Mouse (Mus musculus) heart, postnatal 10 days (tissue): ENCODE results near the gene BC025920. TPM values are rescaled to one million over a fixed set of nuclear protein-coding genes. Genes with fewer than 3 reads are reported as not detected.
A peak's percentile ranks its signal among the peaks of the same experiment; 100 is the strongest.
"Not testable (repeated sequence)": the region's sequence is repeated elsewhere in the genome, so short reads cannot be mapped to it uniquely, and the experiment has no call there.

Experiments
- DNase-seq, 2 experiments: peaks; one replicate each; pipeline ENCODE4 v3.0.0; 2021
- intact Hi-C: fragments of 180-260 bp; cut with DNase I; formaldehyde crosslinking; loops from one replicate; pipeline ENCODE4 v1.15.1; 2025
- total RNA-seq, 2 experiments: library from RNA; stranded (reverse); gene quantifications; 2 replicates each; pipeline ENCODE4 v1.2.3; 2021

Gene BC025920
- total RNA-seq, 2 experiments from 2014 or later: 1.3 to 1.4 TPM

DNA sequence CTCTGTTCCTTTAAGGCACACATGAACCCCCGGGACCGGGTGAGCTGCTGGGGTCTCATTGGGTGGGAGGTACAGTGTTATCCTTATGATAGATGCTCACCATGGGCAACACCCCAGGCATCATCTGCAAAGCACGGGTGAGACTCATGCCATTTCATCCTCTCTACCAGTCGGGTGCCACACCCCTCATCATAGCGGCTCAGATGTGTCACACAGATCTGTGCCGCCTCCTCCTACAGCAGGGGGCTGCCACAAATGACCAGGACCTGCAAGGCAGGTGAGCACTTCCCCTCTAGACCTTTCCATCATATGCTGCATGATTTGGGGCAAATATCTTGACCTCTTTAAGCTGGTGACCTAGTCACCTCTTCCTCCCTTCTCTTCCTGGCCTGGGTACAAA is 32.0 kb downstream of the BC025920 start:
- intact Hi-C loops: no loop called here
- DNase-seq: no peak

DNA sequence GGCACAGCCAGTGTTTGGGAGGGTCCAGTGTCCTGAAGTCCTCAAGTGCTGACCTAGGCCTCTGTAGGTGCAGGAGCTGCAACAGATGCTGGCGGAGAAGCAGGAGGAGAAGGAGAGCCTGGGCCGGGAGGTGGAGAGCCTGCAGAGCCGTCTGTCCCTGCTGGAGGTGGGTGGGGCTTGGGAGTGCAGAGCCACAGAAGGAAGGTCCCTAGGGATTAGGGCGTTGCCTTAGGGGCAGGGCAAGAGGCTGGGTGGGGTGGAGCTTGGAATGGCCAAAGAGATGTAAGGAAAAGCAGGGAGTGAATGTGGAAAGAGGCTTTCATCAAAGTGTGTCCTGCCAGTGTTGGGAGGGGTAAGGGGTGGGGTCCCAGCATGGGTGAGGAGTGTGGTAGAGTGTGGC is 34.8 kb downstream of the BC025920 start:
- intact Hi-C loops: not testable (repeated sequence)

DNA sequence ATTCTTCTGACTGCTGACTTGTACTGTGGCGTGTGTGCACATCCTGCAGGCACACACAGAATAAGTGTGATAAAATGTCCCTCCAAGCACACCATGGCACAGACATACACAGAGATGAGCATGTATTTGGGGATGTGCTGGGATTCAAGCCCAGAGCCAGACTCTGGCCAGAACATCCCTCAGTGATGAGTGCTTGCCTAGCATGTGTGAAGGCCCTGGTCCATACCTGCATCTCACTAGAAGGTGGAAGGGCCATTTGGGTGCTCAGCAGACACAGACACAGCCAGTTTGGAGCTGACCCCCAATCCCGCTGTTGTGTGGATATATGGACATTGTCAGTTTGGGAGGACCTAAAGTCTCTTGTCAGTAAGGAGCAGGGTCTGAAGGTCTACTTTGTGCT is 35.5 kb downstream of the BC025920 start:
- no peak for DNase-seq
- intact Hi-C loops: no loop called here

More for the DNA sequence above, 34.8 kb downstream of the BC025920 start:
- DNase-seq: not testable (repeated sequence)

DNA sequence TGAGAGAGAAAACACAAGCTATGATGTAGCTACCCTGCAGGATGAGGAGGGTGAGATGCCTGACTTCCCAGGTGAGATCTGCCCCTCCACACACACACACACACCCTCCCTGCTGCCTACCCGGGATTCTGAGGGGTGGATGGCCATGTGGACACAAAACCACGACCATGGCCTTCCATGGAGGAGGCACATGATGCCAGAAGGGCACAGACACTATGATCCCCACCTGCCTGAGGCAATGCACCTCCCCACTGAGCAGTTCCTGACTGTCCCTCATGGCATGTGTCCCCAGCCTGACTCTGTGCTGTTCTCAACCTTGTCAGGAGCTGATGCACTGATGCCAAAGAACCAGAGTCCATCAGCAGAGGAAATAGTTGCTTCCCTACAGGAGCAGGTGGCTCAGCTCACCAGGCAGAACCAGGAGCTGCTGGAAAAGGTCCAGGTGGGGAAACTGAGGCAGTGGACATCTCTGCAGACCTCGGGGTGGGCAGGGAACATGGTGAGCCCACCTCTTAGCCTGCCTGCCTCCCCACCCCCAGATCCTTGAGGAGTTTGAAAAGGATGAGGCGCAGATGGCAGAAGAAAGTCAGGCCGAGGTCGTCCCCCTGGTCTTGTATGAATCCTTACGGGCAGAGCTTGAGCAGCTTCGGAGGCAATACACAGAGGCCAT is 36.0 kb downstream of the BC025920 start:
- DNase-seq: no peak
- intact Hi-C loops: no loop called here

DNA sequence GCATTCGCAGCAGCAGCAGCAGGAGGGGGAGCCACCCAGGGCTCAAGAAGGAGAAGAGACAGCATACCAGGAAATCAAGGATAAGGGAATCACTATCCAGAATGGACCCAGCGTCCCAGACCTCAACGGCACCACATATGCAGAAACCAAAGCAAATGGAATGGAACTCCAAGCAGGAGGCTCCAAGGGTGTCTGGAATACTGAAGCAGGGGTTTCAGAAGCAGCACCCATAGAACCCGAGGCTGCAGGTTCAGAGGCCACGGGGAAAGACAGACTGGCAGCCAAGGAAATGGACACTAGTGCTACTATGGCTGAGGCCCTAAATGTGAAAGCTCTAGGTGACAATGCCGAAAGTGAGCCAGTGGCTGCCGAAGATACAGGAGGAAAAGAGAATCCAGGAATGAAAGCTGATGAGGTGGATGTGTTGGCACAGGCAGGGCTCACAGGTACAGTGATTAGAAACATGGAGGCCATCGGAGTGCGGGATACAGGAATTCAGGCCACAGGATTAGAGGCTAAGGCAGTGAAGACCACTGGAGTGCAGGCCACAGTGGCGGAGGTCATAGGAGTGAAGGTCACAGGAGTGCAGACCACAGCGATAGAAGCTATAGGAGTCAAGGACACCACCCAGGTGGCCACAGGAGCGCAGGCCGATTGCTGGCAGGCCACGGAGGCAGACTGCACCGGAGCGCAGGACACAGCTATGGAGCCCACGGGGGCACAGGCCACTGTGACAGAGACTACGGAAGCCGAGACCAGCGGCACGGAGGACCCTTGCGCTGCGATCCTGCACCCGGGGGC is 36.8 kb downstream of the BC025920 start:
- no peak for DNase-seq
- intact Hi-C loops: no loop called here

DNA sequence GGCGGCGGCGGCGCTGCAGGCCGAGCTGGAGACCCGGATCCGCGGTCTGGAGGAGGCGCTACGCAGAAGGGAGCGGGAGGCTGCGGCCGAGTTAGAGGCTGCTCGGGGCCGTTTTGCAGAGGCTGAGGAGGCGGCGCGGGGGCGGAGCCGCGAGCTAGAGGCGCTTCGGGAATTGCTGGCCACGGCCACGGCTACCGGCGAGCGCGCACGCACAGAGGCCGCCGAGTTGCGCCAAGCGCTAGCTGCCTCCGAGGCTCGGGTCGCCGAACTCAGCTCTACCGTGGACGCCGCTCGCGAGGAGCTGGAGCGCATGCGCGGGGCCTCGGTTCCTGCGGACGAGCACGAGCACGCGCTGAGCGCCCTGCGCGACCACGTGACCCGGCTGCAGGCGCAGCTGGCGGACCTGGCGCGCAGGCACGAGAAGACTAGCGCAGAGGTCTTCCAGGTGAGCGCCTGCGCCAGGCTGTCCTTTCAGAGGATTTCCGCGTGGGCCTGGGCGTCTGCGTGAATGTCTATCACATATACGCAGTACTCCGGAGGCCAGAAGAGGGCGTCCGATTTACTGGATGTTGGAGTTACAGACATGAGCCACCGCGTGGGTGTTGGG is 37.5 kb downstream of the BC025920 start:
- DNase-seq: peak; percentile 96 to 97
- intact Hi-C loops: no loop called here

DNA sequence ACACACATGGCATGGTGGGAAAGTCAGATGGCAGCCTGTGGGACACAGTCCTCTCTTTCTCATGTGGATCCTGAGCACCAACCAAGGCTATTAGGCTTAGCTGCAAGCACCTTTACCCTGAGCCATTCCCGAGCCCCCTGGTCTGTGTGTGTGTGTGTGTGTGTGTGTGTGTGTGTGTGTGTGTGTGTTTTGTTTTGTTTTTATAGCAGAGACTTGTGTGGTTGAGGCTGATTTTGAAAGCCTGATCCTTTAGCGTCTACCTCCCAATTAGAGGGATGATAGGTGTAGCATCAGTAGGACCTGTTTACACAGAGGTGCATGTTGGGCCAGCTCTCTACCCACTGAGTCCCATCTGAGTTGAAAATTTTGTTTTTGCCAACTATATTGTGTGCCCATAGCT is 38.1 kb downstream of the BC025920 start:
- intact Hi-C loops: no loop called here

DNA sequence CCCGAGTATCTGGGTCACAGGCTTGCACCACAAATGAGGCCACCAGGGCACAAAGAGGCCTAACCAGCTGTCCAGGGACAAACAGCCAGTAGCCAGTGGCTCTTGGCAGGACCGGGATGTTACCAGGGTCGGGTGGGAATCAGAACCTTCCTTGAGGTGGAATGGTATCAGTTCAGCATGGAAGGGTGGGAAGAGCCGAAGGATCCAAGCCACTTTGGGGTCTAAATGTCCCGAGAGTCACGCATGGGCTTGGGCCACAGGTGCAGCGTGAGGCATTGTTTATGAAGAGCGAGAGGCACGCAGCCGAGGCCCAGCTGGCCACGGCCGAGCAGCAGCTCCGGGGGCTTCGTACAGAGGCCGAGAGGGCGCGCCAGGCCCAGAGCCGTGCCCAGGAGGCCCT is 38.6 kb downstream of the BC025920 start:
- no peak for DNase-seq
- intact Hi-C loops: loop anchor here (5.0 kb wide), 1 partner anchor 523 kb away; no protein-coding TSS in a partner anchor

More for the DNA sequence above, 38.1 kb downstream of the BC025920 start:
- DNase-seq: no peak

DNA sequence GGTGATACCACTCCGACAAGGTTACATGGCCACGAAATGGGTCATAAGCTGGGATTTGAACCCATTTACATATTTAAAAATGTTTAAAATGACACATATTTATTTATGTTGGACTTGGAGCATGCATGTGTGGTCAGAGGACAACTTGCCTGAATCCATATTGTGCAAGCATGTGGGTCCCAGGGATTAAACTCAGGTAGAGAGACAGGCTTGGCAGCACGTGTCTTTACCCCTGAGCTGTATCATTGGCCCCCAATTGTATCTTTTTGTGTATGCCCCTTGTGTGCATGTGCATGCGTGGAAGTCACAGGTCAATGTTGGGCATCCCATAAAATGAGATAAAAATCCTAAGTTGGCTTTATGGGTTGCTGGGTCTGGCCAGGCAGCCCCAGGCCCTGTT is 39.3 kb downstream of the BC025920 start:
- intact Hi-C loops: loop anchor here (5.0 kb wide), 1 partner anchor 522 kb away; no protein-coding TSS in a partner anchor
- no peak for DNase-seq

DNA sequence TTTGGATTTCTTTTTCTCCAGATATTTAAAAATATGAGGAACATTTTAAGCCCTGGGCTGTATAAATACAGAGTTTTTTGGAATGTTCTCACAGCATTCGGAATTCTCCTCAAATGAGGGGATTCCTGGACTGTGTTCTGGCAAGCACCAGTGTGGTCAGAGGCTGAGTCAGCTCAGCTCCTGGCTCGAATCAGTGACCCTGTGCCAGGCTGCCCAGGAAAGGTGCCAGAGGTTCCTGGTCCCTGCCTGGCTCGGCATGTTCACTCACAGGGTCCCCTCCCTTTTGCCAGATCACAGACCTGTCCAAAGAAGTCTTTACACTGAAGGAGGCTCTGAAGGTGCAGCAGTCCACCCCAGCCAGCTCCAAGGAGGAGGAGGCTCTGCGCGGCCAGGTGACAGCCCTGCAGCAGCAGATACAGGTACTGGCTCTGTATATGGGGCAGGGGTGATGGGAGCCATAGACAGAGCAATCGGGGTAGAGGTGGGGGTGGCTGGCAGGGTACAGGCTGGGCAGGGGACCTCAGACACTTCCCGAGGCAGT is 40.0 kb downstream of the BC025920 start:
- intact Hi-C loops: loop anchor here (5.0 kb wide), 1 partner anchor 521 kb away; no protein-coding TSS in a partner anchor
- no peak for DNase-seq

DNA sequence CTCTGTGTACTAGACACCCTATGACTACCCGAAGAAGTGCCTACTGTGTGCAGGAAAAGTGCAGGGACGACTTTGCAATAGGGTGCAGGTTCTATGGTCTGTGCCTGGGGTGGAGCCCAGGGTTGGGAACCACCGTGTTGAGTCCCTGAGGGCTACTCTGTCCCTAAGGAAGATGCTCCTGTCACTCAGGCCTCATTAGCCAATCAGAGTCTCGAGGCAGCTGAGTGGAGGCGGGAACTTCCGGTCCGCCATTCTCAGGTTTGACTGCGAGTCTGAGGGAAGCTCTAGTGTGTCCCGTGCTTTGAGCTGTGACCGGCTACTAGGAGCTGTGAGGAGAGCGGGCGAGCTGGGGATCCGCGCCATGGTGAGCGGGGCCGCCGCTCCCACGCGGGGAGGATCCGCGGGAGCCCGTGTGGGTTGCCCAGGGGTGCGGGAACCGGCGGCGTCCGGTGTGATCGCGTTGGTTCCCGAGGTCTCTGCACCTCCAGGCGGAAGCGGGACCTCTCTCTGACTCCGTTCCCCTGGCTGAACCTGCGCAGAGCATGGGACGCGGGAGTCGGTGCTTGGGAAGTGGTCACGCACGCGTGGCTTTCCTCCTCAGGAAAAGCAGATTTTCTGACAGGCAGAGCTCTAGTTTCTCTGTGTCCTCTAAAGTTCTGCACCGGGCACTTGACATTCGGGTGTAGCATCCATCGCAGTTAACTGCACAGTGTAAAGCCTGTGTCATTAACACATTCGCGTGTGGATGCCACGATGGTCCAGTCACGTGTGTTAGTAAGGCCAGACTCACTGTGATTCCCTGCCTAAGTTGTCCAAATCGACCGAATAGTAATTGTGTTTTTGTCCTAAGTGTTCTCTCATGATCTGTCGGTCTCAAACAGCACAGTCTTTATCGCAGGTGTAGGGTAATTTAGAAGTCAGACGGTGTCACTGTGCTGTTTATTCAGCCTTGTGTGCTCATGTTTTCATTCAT is 43.0 kb downstream of the BC025920 start, which contains the start of gene Gm10778:
Gene Gm10778, plus strand, starts transcription at position 257 of the 973 bp plus-strand sequence.
- intact Hi-C loops: loop anchor here (5.0 kb wide), 1 partner anchor 518 kb away; no protein-coding TSS in a partner anchor
- DNase-seq: peak; percentile 91 to 94

DNA sequence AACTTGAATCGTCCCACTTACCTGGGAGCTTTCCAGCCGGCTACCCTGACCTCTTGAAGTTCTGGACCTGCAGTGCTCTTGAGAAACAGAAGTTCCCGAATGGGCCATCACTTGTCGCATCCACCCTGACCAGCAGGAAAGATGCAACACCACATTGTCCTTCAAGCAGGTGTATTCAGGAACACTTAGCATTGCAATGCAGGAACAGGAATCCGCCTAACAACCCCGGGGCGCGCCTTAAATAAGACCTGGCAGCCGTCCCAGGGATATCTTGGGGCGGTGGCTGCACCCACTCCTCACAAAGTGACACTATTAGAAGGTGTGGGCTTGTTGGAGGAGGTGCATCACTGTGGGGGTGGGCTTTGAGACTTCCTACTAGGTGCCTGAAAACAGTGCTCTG is 49.1 kb downstream of the BC025920 start:
- intact Hi-C loops: no loop called here
- no peak for DNase-seq

DNA sequence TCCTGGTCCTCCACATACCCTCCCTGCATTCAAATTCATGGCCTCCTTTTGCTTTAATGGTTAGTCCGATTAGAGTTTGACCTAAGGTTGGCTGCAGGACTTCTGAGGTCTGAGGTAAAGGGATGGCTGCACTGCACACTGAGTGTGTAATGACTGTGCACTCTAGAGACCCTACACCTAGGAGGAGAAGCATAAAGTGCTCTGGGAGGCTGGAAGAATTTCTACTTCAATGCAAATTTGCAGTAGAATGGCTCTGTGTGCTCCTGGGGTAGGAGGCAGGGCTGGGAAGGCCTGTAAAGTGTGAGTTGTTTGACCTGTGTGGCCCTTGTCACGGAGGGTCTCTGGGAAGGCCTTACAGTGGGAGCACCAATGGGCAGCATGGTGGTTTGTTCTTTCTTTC is 50.1 kb downstream of the BC025920 start:
- DNase-seq: no peak
- intact Hi-C loops: no loop called here

Other genes starting within 250 kb of the BC025920 start
- 10 to 100 TPM; 11.6 to 14.4 TPM for gene Mfsd12, start 248.8 kb upstream of the BC025920 start, total RNA-seq
- gene 4930404N11Rik, start 240.5 kb upstream of the BC025920 start, total RNA-seq: 1 to 10 TPM in 1 of 2 experiments, under 1 TPM in 1; 0.42 to 1.1 TPM
- gene Fzr1, start 227.8 kb upstream of the BC025920 start, total RNA-seq: 10 to 100 TPM; 39.7 to 41.2 TPM
- 10 to 100 TPM; 53.2 to 57.5 TPM for gene Dohh, start 221.8 kb upstream of the BC025920 start, total RNA-seq
- gene Gm48551, start 221.8 kb upstream of the BC025920 start, total RNA-seq: under 1 TPM; 0.74 to 0.87 TPM
- gene Gm48552, start 217.3 kb upstream of the BC025920 start, total RNA-seq: under 1 TPM; 0.77 to 0.98 TPM
- gene Smim24, start 213.2 kb upstream of the BC025920 start, total RNA-seq: 1 to 10 TPM; 1.3 to 2.2 TPM
- gene Nfic, start 150.6 kb upstream of the BC025920 start, total RNA-seq: 100 to 1,000 TPM; 139 to 163 TPM
- gene Celf5, start 123.6 kb upstream of the BC025920 start, total RNA-seq: under 1 TPM; 0.32 to 0.48 TPM
- gene Ncln, start 109.9 kb upstream of the BC025920 start, total RNA-seq: 10 to 100 TPM; 64.0 to 65.0 TPM
- gene S1pr4, start 106.1 kb upstream of the BC025920 start, total RNA-seq: under 1 TPM; 0.86 to 0.87 TPM
- under 1 TPM; 0.60 to 0.74 TPM for gene Gna15, start 82.0 kb upstream of the BC025920 start, total RNA-seq
- 10 to 100 TPM; 59.2 to 60.6 TPM for gene Gna11, start 61.1 kb upstream of the BC025920 start, total RNA-seq
- 100 to 1,000 TPM; 867 to 890 TPM for gene Aes, start 46.8 kb upstream of the BC025920 start, total RNA-seq
- gene Tle2, start 31.7 kb upstream of the BC025920 start, total RNA-seq: 10 to 100 TPM in 1 of 2 experiments, 1 to 10 TPM in 1; 8.1 to 11.2 TPM
- 10 to 100 TPM; 10.2 to 11.1 TPM for gene Tle6, start 5.2 kb upstream of the BC025920 start, total RNA-seq
- 10 to 100 TPM; 12.8 to 14.2 TPM for gene Sirt6, start 21.5 kb downstream of the BC025920 start, total RNA-seq
- gene Ankrd24, start 22.3 kb downstream of the BC025920 start, total RNA-seq: 10 to 100 TPM; 13.9 to 16.6 TPM
- 1 to 10 TPM; 2.7 to 2.9 TPM for gene Gm10778, start 42.8 kb downstream of the BC025920 start, total RNA-seq
- 1 to 10 TPM; 7.2 to 7.7 TPM for gene Zfp433, start 98.6 kb downstream of the BC025920 start, total RNA-seq
- gene Gm3055, start 164.9 kb downstream of the BC025920 start, total RNA-seq: 1 to 10 TPM; 2.0 to 3.2 TPM
- 1 to 10 TPM; 1.8 to 2.1 TPM for gene Gm4767, start 205.9 kb downstream of the BC025920 start, total RNA-seq